In the genomic region with DNA sequence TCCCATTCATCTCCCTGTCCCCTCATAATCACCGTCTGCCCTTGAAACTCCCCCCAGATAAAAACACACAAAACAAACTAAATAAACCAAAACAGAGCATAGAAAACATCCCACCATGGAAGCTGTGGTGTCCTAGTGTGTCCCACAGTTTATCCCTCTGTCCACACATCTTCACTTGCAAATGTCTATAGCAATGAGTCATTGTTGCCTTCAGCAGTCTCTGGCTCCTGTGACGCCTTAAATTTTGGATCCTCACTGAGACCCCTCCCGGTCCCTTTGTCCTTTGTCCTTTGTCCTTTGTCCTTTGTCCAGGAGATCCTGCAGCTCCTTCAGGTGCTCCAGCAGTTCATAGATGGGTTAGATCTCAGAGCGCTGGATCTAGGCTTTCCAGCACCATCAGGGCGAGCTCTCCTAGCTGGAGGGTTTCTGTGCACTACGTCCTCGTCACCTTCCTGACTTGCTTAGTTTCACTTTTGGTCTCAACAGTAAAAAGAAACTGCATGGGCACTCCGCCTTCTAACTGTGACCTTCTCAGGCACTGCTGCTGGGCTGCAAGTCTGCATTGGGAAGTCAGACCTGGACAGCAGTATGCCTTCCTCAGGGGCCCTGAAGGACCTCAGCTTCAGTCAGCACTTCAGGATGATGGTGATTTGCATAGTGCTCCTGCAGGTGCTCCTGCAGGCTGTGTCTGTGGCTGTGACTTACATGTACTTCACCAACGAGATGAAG, we compare ENCODE assay signal across 8 mouse cellular contexts. TPM values are rescaled to one million over a fixed set of nuclear protein-coding genes. Genes with fewer than 3 reads are reported as not detected.
DNase-seq lines count a peak whose midpoint lies in the region; ATAC-seq and TF ChIP-seq lines count a peak whose summit lies in the region.

A gene (plus strand): TSS at position 470 of the 729 bp plus-strand sequence.

- DNase-seq in layer of hippocampus, adult 2 months (ENCODE audit: low spot score in 2 of 2): no peak
- DNase-seq in layer of hippocampus, adult 18-20 months (ENCODE audit: low spot score in 2 of 2): no peak
- DNase-seq in gastrocnemius, postnatal 25 days: peak; percentile 15
- DNase-seq in kidney, postnatal 10 days: peak; percentile 68
- DNase-seq in thymus, postnatal 0 days (ENCODE audit: low spot score): peak; percentile 81
- no peak for DNase-seq in cerebellum, adult 9-10 months
- no peak for DNase-seq in right cerebral cortex, adult 2 months (ENCODE audit: low spot score in 2 of 2)

- H3K27ac ChIP-seq in layer of hippocampus, adult 2 months: peak within 1 kb of the TSS; percentile 69

- H3K4me3 ChIP-seq in layer of hippocampus, adult 2 months: peak within 1 kb of the TSS; percentile 28

- TF ChIP-seq CTCF in layer of hippocampus, adult 2 months (conservative IDR thresholded peaks at IDR 0.05): no peak

- peak; percentile 81 for ATAC-seq in megakaryocyte progenitor cell, adult 5-6 weeks (replicated peaks; ENCODE audit: poor library complexity)

RNA-seq across cellular contexts. Expression of the gene that starts here (rescaled TPM):
- 1 to 10 TPM in 1 of 2 experiments, under 1 TPM in 1; 0.83 to 1.4 TPM for total RNA-seq in layer of hippocampus, adult 2 months (2021)
- under 1 TPM; 0.63 to 0.72 TPM for total RNA-seq in layer of hippocampus, adult 18-20 months (2021)
- 1 to 10 TPM; 3.0 to 3.9 TPM for total RNA-seq in gastrocnemius, postnatal 25 days (2021)
- 3.8 and 7.3 TPM in 2 replicates for total RNA-seq in megakaryocyte progenitor cell, adult 5-6 weeks (2015)
- 3.9 and 4.7 TPM in 2 replicates for total RNA-seq in megakaryocyte progenitor cell, adult 5-6 weeks (2017)
- polyA plus RNA-seq in thymus, postnatal 0 days (2015; fragmentation: Nextera tagmentation; extraction: Ambion mirVana): 2.8 TPM in 2 replicates

Comparison
In these comparisons a context has a peak if more than half of its experiments do, and no peak if none do; other contexts are left out.
1. DNase-seq: peak in gastrocnemius, postnatal 25 days (single experiment), kidney, postnatal 10 days (single experiment) and thymus, postnatal 0 days (single experiment); none in layer of hippocampus, adult 2 months (0 of 2), layer of hippocampus, adult 18-20 months (0 of 2), cerebellum, adult 9-10 months (single experiment) and right cerebral cortex, adult 2 months (0 of 2).